In the genomic region with DNA sequence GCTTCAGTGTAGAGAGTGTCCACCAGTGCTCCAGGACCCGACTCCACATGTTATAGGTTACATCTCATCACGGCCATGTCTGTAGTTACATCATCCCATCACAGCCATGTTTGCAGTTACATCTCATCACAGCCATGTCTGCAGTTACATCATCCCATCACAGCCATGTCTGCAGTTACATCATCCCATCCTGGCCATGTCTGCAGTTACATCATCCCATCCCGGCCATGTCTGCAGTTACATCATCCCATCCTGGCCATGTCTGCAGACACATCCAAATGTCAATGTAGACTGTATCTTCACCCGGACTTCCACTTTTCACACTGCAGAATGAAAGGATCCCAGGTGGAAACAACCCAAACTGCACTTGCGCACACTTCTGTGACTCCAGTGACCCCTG, we compare ENCODE assay signal across 22 mouse cellular contexts. TPM values are rescaled to one million over a fixed set of nuclear protein-coding genes. Genes with fewer than 3 reads are reported as not detected.
"Had no signal": no experiment of that assay in that cellular context is flagged by ENCODE, and none has a peak within 500 bp of the region (broad histone marks: within the 10 kb centered on the region; RNA-seq: fewer than 3 reads in every experiment).

No protein-coding gene starts in this region.

- H3K27ac ChIP-seq: left cerebral cortex, adult 2 months; liver, embryonic 14.5 days; lung, embryonic 15.5 days; midbrain, embryonic 13.5 days; neural tube, embryonic 13.5 days; stomach, postnatal 0 days had no signal

- H3K9ac ChIP-seq: liver, embryonic 14.5 days; lung, embryonic 15.5 days; midbrain, embryonic 13.5 days; neural tube, embryonic 13.5 days had no signal

- H3K4me3 ChIP-seq: left cerebral cortex, adult 2 months; lung, embryonic 15.5 days; midbrain, embryonic 13.5 days; myocyte; neural tube, embryonic 13.5 days had no signal

- H3K27me3 ChIP-seq: lung, embryonic 15.5 days; midbrain, embryonic 13.5 days; neural tube, embryonic 13.5 days had no signal

- H3K9me3 ChIP-seq: lung, embryonic 15.5 days; midbrain, embryonic 13.5 days; neural tube, embryonic 13.5 days had no signal

- DNase-seq: kidney, adult 18-20 months; kidney, adult 9 months; kidney, postnatal 14 days; kidney, postnatal 4 days; layer of hippocampus, adult 9-11 months; layer of hippocampus, postnatal 36 days; lung, adult 18-20 months; lung, postnatal 10 days; lung, postnatal 4 days; retina, postnatal 1 day; thymus, adult 2 months; thymus, postnatal 14 days; thymus, postnatal 4 days had no signal

- H3K4me1 ChIP-seq: lung, embryonic 15.5 days; midbrain, embryonic 13.5 days; neural tube, embryonic 13.5 days had no signal

- H3K4me2 ChIP-seq: liver, embryonic 11.5 days; lung, embryonic 15.5 days; midbrain, embryonic 13.5 days; neural tube, embryonic 13.5 days had no signal

RNA-seq across cellular contexts. Expression of gene Tgfb2, which starts 29.7 kb away (rescaled TPM):
- total RNA-seq: neutrophil, adult 5-6 weeks had no signal
